Mouse (Mus musculus): Measurements from ENCODE around the gene Sh3tc1.

- TF ChIP-seq CTCF (IDR thresholded peaks at IDR 0.05; ENCODE audit: borderline replicate concordance, insufficient read depth, low read length) (no peak), POLR2A (IDR thresholded peaks at IDR 0.05; ENCODE audit: low read depth, low read length) (no peak)
Observed at GRCm38 (mm10) chr5:35781116-35781515, 41.3 kb upstream of the Sh3tc1 start.
